Mouse (Mus musculus) forebrain, embryonic 11.5 days (tissue): ENCODE results near the gene Prr14l. TPM values are rescaled to one million over a fixed set of nuclear protein-coding genes. Genes with fewer than 3 reads are reported as not detected.
"Not testable (repeated sequence)": the region's sequence is repeated elsewhere in the genome, so short reads cannot be mapped to it uniquely, and the experiment has no call there.

Source experiments
- ATAC-seq: fragments of 200-750 bp; cut with Nextera tagmentation; replicated peaks from 2 replicates; pipeline ENCODE4 v1.8.0; 2017; ENCODE audit warnings: moderate TSS enrichment; ENCODE audit not compliant: low FRiP score
- DNase-seq: peaks from one replicate; pipeline ENCODE4 v3.0.0-alpha.2; 2017; ENCODE audit warnings: low spot score
- H3K27ac ChIP-seq: fragments of 300-500 bp; sonication (generic); 2 replicates; pipeline ENCODE4 v1.5.1; 2014; ENCODE audit warnings: low read depth, low read length
- H3K27me3 ChIP-seq: fragments of 300-500 bp; sonication (generic); 2 replicates; pipeline ENCODE4 v1.6.1; 2014; ENCODE audit warnings: mild to moderate bottlenecking, low read length, mixed read lengths; ENCODE audit not compliant: control insufficient read depth, insufficient read depth
- H3K36me3 ChIP-seq: fragments of 300-500 bp; sonication (generic); 2 replicates; pipeline ENCODE4 v1.6.1; 2014; ENCODE audit warnings: mild to moderate bottlenecking, low read length, moderate library complexity, mixed read lengths; ENCODE audit not compliant: control insufficient read depth, insufficient read depth
- H3K4me1 ChIP-seq: fragments of 300-500 bp; sonication (generic); replicated peaks from 2 replicates; pipeline ENCODE4 v1.6.1; 2014; ENCODE audit warnings: low read length, mixed read lengths; ENCODE audit not compliant: control insufficient read depth, insufficient read depth
- H3K4me2 ChIP-seq: fragments of 300-500 bp; sonication (generic); 2 replicates; pipeline ENCODE4 v1.6.1; 2014; ENCODE audit warnings: low read depth, mild to moderate bottlenecking, low read length, moderate library complexity, mixed read lengths; ENCODE audit not compliant: severe bottlenecking
- H3K4me3 ChIP-seq: fragments of 300-500 bp; sonication (generic); 2 replicates; pipeline ENCODE4 v1.5.1; 2014; ENCODE audit warnings: low read depth, low read length
- H3K9ac ChIP-seq: fragments of 300-500 bp; sonication (generic); 2 replicates; pipeline ENCODE4 v1.6.1; 2014; ENCODE audit warnings: low read length
- H3K9me3 ChIP-seq: fragments of 300-500 bp; sonication (generic); 2 replicates; pipeline ENCODE4 v1.6.1; 2016; ENCODE audit warnings: low read length, mixed read lengths; ENCODE audit not compliant: control insufficient read depth
- WGBS: fragments of 180-500 bp; shearing (Covaris S2); extraction: QIAGEN DNeasy Blood & Tissue Kit; methylation state at CpG from one replicate; pipeline ENCODE4 v1.1.7; 2014; 5-methylcytosine and 5-hydroxymethylcytosine counted together
- polyA plus RNA-seq: library from polyadenylated mRNA; unstranded; fragments of >200 nt; fragmentation: Nextera tagmentation; extraction: Ambion mirVana; gene quantifications from 2 replicates; pipeline ENCODE4 v1.2.1, GENCODE M21; 2014

Gene Prr14l
- polyA plus RNA-seq, 1 experiment from 2014 or later = 15.3 TPM

GRCm38 (mm10) chr5:32830054-32830453 is 24.0 kb downstream of the Prr14l start:
- ATAC-seq (no peak), DNase-seq (no peak)
- Histone ChIP-seq H3K4me1 (no peaks in the 10 kb centered on the region), H3K4me2 (no peak overlapping the region), H3K36me3 (peaks cover 7% of the 10 kb centered on the region), H3K27me3 (no peaks in the 10 kb centered on the region), H3K27ac (no peak overlapping the region), H3K4me3 (no peak overlapping the region), H3K9ac (no peak overlapping the region), H3K9me3 (no peaks in the 10 kb centered on the region)
- WGBS = 90% methylated on average over 2 of the region's 2 CpGs

- not testable (repeated sequence) for H3K4me2 ChIP-seq, H3K36me3 ChIP-seq, H3K9me3 ChIP-seq, H3K27ac ChIP-seq, H3K9ac ChIP-seq, H3K4me3 ChIP-seq, DNase-seq, H3K27me3 ChIP-seq, H3K4me1 ChIP-seq, ATAC-seq
- WGBS = 92% methylated on average over 1 of the region's 1 CpGs
Observed at GRCm38 (mm10) chr5:32828766-32829165, 25.3 kb downstream of the Prr14l start.

- no peaks in the 10 kb centered on the region for H3K4me1 ChIP-seq
- no peak for DNase-seq
Observed at GRCm38 (mm10) chr5:32827009-32827408, 27.0 kb downstream of the Prr14l start, which contains the start of gene Gm20671. Gene Gm20671, minus strand, starts transcription at chr5:32827109.

GRCm38 (mm10) chr5:32820471-32820870 is 33.6 kb downstream of the Prr14l start:
- no peaks in the 10 kb centered on the region; the same call in 1 of the 2 replicates for H3K36me3 ChIP-seq
- WGBS = 94% methylated on average over 8 of the region's 8 CpGs

More at GRCm38 (mm10) chr5:32827009-32827408, 27.0 kb downstream of the Prr14l start, which contains the start of gene Gm20671:
- no peak within 1 kb of the TSS for H3K27ac ChIP-seq
- no peak within 1 kb of the TSS for H3K9ac ChIP-seq
- H3K9me3 ChIP-seq = no peaks in the 10 kb centered on the region
- H3K27me3 ChIP-seq = no peaks in the 10 kb centered on the region
- peaks cover 3% of the 10 kb centered on the region; the same call in 1 of the 2 replicates for H3K36me3 ChIP-seq
- no peak within 1 kb of the TSS for H3K4me2 ChIP-seq
- WGBS = 92% methylated on average over 7 of the region's 7 CpGs
- ATAC-seq = no peak
- H3K4me3 ChIP-seq = no peak within 1 kb of the TSS

GRCm38 (mm10) chr5:32815396-32815795 is 38.7 kb downstream of the Prr14l start:
- DNase-seq = no peak
- Histone ChIP-seq H3K27me3 (no peaks in the 10 kb centered on the region), H3K4me3 (no peak overlapping the region), H3K27ac (no peak overlapping the region), H3K9ac (no peak overlapping the region), H3K4me1 (no peaks in the 10 kb centered on the region), H3K9me3 (no peaks in the 10 kb centered on the region), H3K4me2 (no peak overlapping the region), H3K36me3 (no peaks in the 10 kb centered on the region; the same call in 1 of the 2 replicates)
- ATAC-seq = no peak
- WGBS = 93% methylated on average over 4 of the region's 4 CpGs

More at GRCm38 (mm10) chr5:32820471-32820870, 33.6 kb downstream of the Prr14l start:
- Histone ChIP-seq H3K9ac (no peak overlapping the region), H3K4me2 (no peak overlapping the region), H3K27ac (no peak overlapping the region), H3K4me1 (no peaks in the 10 kb centered on the region), H3K4me3 (no peak overlapping the region), H3K9me3 (no peaks in the 10 kb centered on the region), H3K27me3 (no peaks in the 10 kb centered on the region)
- DNase-seq = no peak
- no peak for ATAC-seq

GRCm38 (mm10) chr5:32786454-32786853 is 67.6 kb downstream of the Prr14l start:
- not testable (repeated sequence) for H3K4me1 ChIP-seq, H3K4me2 ChIP-seq, H3K4me3 ChIP-seq, DNase-seq, ATAC-seq, H3K36me3 ChIP-seq, H3K27me3 ChIP-seq, H3K27ac ChIP-seq, H3K9me3 ChIP-seq, H3K9ac ChIP-seq
- WGBS = 87% methylated on average over 1 of the region's 1 CpGs

- H3K36me3 ChIP-seq = no peaks in the 10 kb centered on the region
- peak within 1 kb of the TSS; percentile 77 for H3K9ac ChIP-seq
- H3K27ac ChIP-seq = 0 out of 2 replicates have a peak within 1 kb of the TSS, but pooled peaks have one; percentile 27
- under 1% methylated on average over 52 of the region's 52 CpGs for WGBS
- ATAC-seq = peak; percentile 99
- peak; percentile 95 for DNase-seq
- H3K4me2 ChIP-seq = peak within 1 kb of the TSS; percentile 85
- no peaks in the 10 kb centered on the region for H3K27me3 ChIP-seq
- peak within 1 kb of the TSS; percentile 86 for H3K4me3 ChIP-seq
- no peaks in the 10 kb centered on the region for H3K9me3 ChIP-seq
- no peaks in the 10 kb centered on the region; the same call in 1 of the 2 replicates for H3K4me1 ChIP-seq
Observed at GRCm38 (mm10) chr5:32785313-32785915, 68.6 kb downstream of the Prr14l start, which contains the start of gene Pisd. Gene Pisd, minus strand, starts transcription at chr5:32785646.

- H3K9me3 ChIP-seq = no peaks in the 10 kb centered on the region
- WGBS = 27% methylated on average over 5 of the region's 5 CpGs
- no peak overlapping the region for H3K27ac ChIP-seq
- DNase-seq (no peak), ATAC-seq (no peak)
- peak overlapping the region; percentile 85 for H3K4me2 ChIP-seq
- H3K27me3 ChIP-seq = no peaks in the 10 kb centered on the region
- peak overlapping the region; percentile 86 for H3K4me3 ChIP-seq
- no peaks in the 10 kb centered on the region; the same call in 1 of the 2 replicates for H3K4me1 ChIP-seq
- H3K36me3 ChIP-seq = no peaks in the 10 kb centered on the region
- H3K9ac ChIP-seq = peak overlapping the region; percentile 77
Observed at GRCm38 (mm10) chr5:32784726-32785125, 69.3 kb downstream of the Prr14l start.

- no peak for ATAC-seq
- no peak overlapping the region for H3K9ac ChIP-seq
- no peaks in the 10 kb centered on the region for H3K27me3 ChIP-seq
- DNase-seq = no peak
- H3K4me1 ChIP-seq = no peaks in the 10 kb centered on the region; the same call in 1 of the 2 replicates
- no peaks in the 10 kb centered on the region for H3K9me3 ChIP-seq
- no peak overlapping the region for H3K4me2 ChIP-seq
- no peak overlapping the region for H3K27ac ChIP-seq
- no peak overlapping the region for H3K4me3 ChIP-seq
- H3K36me3 ChIP-seq = no peaks in the 10 kb centered on the region
- WGBS = over 99% methylated on average over 5 of the region's 5 CpGs
Observed at GRCm38 (mm10) chr5:32781596-32781995, 72.5 kb downstream of the Prr14l start.
